Mouse (Mus musculus) monocyte, adult 2 months (primary cell): ENCODE results near the gene Sfxn4.
"Not testable (repeated sequence)": the region's sequence is repeated elsewhere in the genome, so short reads cannot be mapped to it uniquely, and the experiment has no call there.

ENCODE experiments used
- DNase-seq, 2 experiments: peaks; one replicate each; pipeline ENCODE4 v3.0.0; 2022; ENCODE audit warnings: low spot score in 2 of 2, low read depth in 1 of 2

Sfxn4 gene

GRCm38 (mm10) chr19:60860868-60861700 lies at the start of gene Sfxn4:
Gene Sfxn4, minus strand, starts transcription at chr19:60861479.
- peak; percentile 65 to 69 for DNase-seq

- DNase-seq = no peak
These were observed 49.0 kb upstream of the Sfxn4 start for GRCm38 (mm10) chr19:60910304-60910703.

GRCm38 (mm10) chr19:60905477-60905876 lies 44.2 kb upstream of the Sfxn4 start:
- DNase-seq = no peak

- DNase-seq = no peak
These were observed 42.7 kb upstream of the Sfxn4 start for GRCm38 (mm10) chr19:60903971-60904370.

GRCm38 (mm10) chr19:60903139-60903538 lies 41.9 kb upstream of the Sfxn4 start:
- no peak for DNase-seq

- DNase-seq = no peak
These were observed 34.1 kb upstream of the Sfxn4 start for GRCm38 (mm10) chr19:60895251-60895880.

GRCm38 (mm10) chr19:60891934-60892547 lies 30.8 kb upstream of the Sfxn4 start:
- peak; percentile 13 to 39 for DNase-seq

- no peak for DNase-seq
These were observed 29.8 kb upstream of the Sfxn4 start for GRCm38 (mm10) chr19:60891123-60891470.

- DNase-seq = no peak
These were observed 29.3 kb upstream of the Sfxn4 start for GRCm38 (mm10) chr19:60890391-60891122.

- peak; percentile 71 to 84 for DNase-seq
These were observed 28.5 kb upstream of the Sfxn4 start, which contains the start of gene Grk5 for GRCm38 (mm10) chr19:60889714-60890315. Gene Grk5, plus strand, starts transcription at chr19:60889749.

- DNase-seq = no peak
These were observed 27.9 kb upstream of the Sfxn4 start for GRCm38 (mm10) chr19:60889101-60889713.

GRCm38 (mm10) chr19:60887637-60888036 lies 26.4 kb upstream of the Sfxn4 start:
- DNase-seq = no peak

GRCm38 (mm10) chr19:60883129-60883528 lies 21.9 kb upstream of the Sfxn4 start:
- no peak for DNase-seq

- peak; percentile 95 to 98 for DNase-seq
These were observed 12.9 kb upstream of the Sfxn4 start, which contains the start of gene Prdx3 for GRCm38 (mm10) chr19:60874064-60874694. Gene Prdx3, minus strand, starts transcription at chr19:60874556.

- no peak for DNase-seq
These were observed 12.2 kb upstream of the Sfxn4 start for GRCm38 (mm10) chr19:60873501-60873900.

GRCm38 (mm10) chr19:60872272-60872671 lies 11.0 kb upstream of the Sfxn4 start:
- DNase-seq = no peak

- DNase-seq = no peak
These were observed 10.1 kb upstream of the Sfxn4 start for GRCm38 (mm10) chr19:60871366-60871765.

- DNase-seq = no peak
These were observed 9.2 kb upstream of the Sfxn4 start for GRCm38 (mm10) chr19:60870489-60870888.

GRCm38 (mm10) chr19:60866169-60866568 lies 4.9 kb upstream of the Sfxn4 start:
- not testable (repeated sequence) for DNase-seq

- no peak for DNase-seq
These were observed 15.5 kb downstream of the Sfxn4 start for GRCm38 (mm10) chr19:60845731-60846130.
